Mouse (Mus musculus) embryo, embryonic 11.5 days (tissue): ENCODE measurements around the gene Tor1aip2.

Experiments
- DNase-seq: peaks from one replicate; pipeline ENCODE4 v3.0.0-alpha.2; 2012; ENCODE audit warnings: low read depth, low spot score

Gene Tor1aip2

DNA sequence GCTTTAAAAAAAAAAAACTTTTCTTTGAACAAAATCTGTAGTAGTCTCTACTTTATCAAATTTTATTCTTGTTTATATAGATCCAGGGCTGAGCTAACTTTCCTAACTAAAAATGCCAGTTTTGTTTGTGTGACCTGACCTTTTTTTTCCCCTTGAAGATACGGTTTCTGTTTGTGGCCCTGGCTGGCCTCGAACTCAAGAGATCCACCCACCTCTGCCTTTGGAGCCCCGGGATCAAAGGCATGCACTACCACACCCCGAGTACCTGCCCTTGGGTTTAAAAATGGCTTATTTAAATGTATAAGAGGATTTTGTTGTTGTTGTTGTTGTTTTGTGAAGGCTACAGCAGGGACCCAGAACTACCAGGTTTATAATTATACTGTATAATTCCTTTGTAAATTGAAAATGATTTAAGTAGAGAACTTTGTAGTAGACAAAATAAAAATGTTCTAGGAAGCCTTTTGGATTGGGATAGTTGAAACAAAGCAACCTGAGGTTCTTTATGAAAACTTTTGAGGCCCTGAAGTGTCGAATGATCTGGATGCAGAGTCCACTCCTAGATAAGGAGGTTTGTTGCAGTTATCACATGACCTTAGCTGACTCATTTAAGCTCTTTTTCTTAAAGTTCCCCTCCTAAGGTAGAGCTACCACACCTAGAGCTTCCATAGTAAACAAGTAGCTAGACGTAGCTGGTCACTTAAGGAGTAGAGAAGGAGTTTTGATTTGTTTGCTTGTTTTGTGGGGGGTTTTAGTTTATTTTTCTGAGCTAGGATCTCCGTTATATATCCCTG is 6.4 kb downstream of the Tor1aip2 start:
- no peak for DNase-seq

DNA sequence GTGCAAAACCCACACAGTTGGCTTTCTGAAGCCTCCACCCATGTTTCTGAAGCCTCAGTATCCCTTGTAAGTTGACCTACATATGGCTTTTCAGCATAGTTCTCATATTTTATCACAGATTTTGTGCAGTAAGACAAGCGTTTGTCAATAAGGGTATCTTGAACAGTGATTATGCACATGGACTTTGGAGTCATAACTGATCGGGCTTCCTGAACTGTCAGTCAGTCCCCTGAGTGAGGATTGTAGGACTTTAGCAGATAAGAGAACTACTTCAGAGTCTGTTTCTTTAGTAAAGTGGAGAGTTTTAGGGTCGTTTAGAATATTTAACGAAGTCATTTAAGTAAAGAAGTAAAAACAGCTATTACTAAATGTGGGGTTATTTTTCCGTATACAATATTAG is 7.3 kb downstream of the Tor1aip2 start:
- no peak for DNase-seq

GRCm38 (mm10) chr1:156043027-156043426 is 7.8 kb downstream of the Tor1aip2 start:
- peak; percentile 23 for DNase-seq

DNA sequence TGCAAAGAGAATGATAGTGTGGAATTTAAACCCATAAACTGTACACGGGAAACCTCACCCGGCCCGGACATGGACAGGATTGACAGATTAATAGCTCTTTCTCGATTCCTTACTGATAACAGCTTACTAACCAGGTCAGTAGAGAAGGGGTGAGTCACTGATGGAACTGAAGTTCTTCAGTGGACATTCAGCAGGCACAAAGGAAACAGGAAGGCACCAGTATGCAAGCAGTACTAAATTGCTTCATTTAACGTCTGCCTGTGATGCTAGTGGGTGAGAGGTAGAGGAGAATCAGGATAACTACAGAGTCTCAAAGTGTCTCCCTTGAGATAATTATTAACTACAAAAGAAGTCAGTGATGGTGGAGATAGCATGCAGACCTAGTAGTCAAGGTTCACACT is 9.0 kb downstream of the Tor1aip2 start:
- no peak for DNase-seq

- no peak for DNase-seq
Observed at GRCm38 (mm10) chr1:156046688-156047087, 11.5 kb downstream of the Tor1aip2 start.

DNA sequence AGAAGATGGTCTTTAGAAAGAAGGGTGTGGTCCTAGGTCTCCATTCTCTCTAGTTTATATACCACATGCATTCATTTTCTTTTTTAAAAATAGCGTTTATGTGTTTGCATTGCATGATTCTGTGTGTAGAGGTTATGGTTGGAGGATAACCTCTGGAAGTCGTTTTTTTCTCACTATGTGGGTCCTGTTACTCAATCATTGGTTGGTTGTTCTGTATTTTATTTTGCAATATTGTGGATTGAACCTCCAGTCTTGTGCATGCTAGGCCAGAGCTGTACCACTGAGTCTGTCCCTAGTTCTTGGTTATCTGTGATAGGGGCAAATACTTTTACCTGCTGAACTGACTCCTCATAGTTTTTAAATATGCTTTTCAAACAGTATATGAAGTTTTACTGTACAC is 23.0 kb downstream of the Tor1aip2 start:
- no peak for DNase-seq

- DNase-seq = no peak
Observed at GRCm38 (mm10) chr1:156062193-156062592, 27.0 kb downstream of the Tor1aip2 start.

GRCm38 (mm10) chr1:156066133-156066532 is 30.9 kb downstream of the Tor1aip2 start:
- DNase-seq = no peak

GRCm38 (mm10) chr1:156070106-156070505 is 34.9 kb downstream of the Tor1aip2 start:
- DNase-seq = no peak

DNA sequence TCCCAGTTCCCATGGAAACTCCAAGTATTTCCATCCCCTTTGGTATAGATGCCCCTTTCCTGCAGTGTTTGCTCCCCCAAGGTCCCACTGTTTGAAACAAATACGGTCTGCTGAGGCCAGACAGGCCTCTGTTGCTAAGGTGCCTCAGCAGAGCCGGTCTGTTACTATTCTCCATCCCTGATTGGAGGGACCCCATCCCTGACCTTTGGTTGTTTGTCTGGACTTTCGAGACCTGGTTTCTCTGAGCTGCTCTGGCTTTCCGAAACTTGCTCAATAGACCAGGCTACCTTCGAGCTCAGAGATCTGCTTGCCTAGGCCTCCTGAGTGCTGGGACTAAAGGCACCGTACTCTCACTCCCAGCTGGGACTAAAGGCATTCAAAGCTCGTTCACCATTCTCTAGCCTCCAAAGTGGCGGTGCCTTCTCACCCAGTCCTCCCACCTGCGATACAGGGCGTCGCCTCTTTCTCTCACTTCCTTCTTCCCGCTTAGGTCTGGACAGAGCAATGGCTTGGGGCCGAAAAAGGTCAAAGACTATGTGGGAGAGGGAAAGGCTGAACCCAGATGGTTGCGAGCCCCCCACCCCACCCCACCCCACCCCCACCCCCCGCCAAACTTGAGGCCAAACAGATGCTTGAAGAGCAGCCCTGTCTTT is 38.1 kb downstream of the Tor1aip2 start:
- no peak for DNase-seq

DNA sequence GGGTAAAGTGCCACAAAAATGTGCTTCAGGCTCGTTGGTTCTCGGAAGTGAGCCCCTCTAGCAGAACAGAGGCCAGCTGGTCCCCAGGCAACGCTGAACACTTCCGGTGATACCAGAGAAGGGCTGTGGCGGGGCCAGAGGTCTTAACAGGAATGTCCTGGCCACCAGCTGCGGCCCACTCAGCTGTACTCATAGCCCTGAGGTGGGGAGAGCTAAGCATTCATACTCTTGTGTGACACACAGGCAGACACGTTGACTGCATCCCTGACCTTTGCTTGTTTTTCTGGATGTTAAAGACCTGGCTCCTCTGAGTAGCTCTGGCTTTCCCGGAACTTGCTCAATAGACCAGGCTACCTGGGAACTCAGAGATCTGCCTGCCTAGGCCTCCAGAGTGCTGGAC is 39.4 kb downstream of the Tor1aip2 start:
- no peak for DNase-seq

GRCm38 (mm10) chr1:156076474-156076873 is 41.3 kb downstream of the Tor1aip2 start:
- no peak for DNase-seq

DNA sequence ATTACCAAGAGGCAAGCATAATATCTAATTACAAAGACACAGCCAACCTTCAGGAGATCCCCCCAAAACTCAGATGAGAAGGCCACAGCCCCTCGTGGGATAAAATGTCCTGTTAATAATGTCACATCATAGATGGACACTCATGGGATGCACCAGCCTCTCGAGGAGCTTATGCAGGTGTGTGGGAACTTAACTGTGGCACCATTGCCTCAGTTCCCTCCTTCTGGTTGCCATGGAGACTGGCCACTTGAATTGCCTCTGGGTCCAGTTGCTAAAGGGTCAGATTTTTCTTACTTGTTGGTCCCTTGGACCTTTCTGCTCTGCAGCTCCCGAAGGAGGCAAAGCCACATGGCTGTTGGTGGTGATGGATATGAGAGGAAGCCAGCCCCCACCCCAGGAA is 42.5 kb downstream of the Tor1aip2 start:
- DNase-seq = no peak

DNA sequence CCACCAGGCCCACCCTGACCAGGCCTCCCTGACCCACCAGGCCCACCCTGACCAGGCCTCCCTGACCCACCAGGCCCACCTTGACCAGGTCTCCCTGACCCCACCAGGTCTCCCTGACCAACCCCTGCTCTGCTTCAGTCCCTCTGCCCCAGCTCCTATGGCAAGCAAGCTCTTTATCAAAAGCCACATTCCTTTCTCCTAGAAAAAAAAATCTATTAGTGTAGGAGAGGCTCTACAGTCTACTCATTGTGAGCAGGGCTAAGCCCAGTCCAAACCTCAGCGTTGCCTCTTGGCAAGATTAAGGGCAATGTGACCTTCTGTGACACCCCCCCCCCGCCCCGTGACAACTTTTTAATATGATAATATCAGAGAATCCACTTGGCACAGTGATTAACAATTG is 49.4 kb downstream of the Tor1aip2 start:
- DNase-seq = no peak

GRCm38 (mm10) chr1:156085770-156086169 is 50.6 kb downstream of the Tor1aip2 start:
- peak; percentile 45 for DNase-seq

- DNase-seq = no peak
Observed at GRCm38 (mm10) chr1:156087586-156087985, 52.4 kb downstream of the Tor1aip2 start.

DNA sequence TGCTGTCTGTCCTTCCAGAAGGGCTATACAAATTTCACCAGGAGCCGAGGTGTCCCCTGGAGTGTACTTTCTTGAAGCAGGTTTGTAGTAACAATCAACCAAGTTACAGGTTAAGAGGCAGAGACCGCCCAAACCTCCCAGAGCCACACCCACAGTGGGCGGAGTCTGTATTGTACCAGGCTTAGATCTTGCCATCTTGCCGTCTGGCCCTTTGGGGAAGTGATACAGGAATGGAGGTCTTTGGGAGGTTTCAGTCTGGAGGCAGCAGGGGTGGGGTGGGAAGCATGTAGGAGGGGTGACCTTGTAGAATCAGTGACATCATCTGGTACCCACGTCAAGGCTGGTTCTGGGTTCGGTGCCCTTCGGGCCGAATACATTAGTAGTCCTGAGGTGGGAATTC is 54.4 kb downstream of the Tor1aip2 start:
- no peak for DNase-seq

- DNase-seq = no peak
Observed at GRCm38 (mm10) chr1:156090042-156090441, 54.8 kb downstream of the Tor1aip2 start.

GRCm38 (mm10) chr1:156091811-156092210 is 56.6 kb downstream of the Tor1aip2 start:
- no peak for DNase-seq

GRCm38 (mm10) chr1:156103763-156104162 is 68.6 kb downstream of the Tor1aip2 start:
- no peak for DNase-seq

DNA sequence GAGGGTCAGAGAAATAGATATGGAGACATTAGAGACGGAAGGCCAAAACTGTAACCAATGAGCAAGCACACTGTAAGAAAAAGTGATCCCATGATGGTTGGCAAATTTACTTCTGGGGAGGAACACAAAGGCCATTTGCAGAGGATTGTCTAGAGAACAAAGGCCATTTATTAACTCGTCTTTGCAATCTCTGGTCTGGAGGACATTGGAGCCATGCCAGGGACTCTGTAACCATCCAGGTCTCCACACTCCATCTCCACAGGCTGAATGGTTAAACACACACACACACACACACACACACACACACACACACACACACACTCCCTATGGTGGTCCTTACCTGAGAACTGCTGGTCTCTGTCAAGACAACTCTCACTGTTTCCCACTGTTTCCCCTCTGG is 70.2 kb downstream of the Tor1aip2 start:
- DNase-seq = no peak

DNA sequence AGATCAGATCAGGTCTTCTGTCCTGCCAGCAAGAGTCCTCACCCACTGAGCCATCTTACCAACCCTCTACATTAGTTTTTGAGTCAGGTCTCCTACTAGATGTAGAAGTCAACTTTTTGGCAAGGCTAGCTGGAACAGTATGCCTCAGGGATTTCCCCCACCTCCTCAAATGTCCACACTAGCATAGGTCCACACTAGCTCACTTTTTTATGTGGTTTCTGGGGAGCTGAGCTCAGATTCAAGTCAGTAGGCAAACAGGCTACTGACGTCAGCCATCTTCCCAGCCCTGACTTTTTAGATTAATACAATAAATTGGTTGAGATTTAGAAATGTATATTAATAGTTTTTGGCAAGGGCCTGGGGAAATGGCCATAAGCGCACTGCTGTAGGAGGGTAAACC is 72.2 kb downstream of the Tor1aip2 start:
- no peak for DNase-seq

DNA sequence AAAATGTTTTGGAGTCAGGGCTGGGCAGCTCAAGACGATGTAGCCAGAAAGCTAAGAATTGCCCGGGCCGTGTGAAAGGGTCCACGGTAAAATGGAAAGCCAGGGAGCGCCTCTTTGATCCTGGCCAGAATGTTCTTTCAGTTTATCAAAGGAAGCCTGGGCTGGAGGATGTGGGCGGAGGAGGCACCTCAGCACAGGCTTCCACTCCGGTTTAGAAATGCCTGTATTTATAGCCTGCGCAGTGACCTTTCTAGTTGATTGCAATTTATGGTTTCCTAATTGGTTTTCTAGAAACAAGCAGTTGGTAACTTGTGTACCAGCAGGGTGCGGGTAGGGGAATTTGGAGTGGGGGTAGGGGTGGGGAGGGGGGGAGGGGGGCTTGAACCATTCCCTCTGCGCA is 73.2 kb downstream of the Tor1aip2 start:
- no peak for DNase-seq
